Mouse (Mus musculus): ENCODE results near the gene 3110082I17Rik.
"Not testable (repeated sequence)": the region's sequence is repeated elsewhere in the genome, so short reads cannot be mapped to it uniquely, and the experiment has no call there.

The 3110082I17Rik gene

DNA sequence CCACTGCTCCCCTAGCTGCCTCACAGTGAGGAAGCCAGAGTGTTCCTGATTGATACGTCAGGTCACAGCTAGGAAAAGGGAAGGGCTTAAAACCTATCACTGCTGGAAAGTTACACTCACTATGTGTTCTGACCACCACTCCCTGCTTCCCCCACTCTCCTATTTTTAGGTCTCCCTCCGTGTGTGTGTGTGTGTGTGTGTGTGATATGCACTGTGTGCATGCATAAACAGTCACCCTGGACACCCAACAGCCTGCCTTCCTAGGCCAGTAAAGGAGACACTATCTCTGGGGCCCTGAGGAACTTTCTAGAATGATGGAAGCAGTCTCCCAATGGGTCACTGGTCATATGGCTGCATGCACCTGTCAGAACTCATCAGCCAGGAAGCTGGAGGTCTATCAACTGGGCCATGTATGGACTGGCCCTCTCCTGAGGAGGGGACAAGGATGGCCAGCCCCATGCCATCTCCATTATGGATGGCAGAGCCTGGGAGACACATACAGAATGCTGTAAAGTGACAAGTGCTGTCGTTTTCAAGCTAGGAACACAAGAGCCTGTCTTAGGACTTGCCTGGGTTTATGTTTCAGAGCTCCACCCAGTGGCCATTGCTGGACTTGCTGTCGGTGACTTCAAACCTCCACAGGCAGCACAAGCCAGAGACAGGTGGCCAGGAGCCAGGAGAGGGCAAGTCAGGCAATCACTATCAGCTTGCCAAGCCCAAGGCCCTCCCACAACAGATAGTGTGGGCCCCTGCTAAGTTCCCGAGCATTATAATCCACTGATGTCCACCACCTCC, 62.2 kb downstream of the 3110082I17Rik start:
- in situ Hi-C loops (cut with MboI, MseI) = no loop called here

DNA sequence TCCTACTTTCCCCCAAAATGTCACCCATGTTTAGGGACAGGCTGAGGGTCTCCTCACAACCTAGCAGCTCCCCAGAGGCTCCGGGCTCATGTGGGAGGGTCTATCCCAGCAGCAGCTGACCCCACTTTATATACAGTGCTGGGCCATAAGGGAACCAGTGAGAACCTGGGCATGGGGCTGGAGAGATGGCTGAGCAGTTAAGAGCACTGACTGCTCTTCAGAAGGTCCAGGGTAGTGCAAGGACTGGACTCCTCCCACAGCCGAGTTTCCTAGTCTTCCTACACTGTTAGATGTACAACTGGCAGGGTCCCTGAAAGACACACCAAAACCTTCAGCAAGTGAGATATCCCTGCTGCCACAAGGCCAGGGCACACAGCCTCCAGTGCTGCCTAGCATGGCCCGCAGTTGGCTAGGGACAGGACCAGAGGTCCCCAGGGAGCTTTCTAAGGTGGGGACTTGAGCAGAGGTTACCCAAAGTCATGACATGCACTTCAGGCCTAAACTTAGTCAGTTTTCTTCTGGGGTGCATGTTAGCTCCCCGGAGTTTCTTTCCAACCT, 62.9 kb downstream of the 3110082I17Rik start:
- in situ Hi-C loops (cut with MboI, MseI) = no loop called here

DNA sequence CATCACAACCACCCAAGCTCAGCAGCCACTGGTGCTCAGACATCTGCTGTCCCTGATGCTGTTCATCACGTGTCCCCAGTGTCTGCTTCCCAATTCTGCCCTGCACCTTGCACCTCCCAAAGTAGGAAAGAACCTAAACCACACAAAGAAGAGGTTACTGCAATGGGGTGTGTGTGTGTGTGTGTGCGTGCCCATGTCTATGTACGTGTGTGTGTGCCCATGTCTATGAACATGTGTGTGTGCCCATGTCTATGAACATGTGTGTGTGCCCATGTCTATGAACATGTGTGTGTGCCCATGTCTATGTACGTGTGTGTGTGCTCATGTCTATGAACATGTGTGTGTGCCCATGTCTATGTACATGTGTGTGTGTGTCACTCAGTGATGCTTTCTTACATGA, 64.8 kb downstream of the 3110082I17Rik start:
- in situ Hi-C loops (cut with MboI, MseI) = no loop called here

DNA sequence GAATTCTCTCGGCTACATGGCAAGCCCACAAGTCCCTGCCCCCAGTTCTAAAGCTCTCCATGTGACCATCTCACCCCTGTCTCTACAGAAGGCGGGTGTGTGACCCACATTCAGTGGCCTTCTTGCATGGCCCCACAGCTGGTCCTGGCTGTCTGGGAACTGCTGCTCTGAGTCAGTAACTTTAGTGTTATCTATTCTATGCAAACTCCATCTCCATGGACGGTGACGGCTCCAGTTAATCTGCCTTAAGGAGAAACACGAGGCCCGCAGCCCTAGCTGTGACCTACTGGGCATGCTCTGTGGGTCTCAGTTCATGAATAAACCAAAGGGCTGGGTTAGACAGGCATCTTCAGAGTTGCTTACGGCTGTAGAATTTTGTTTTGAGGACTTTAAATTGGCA, 65.9 kb downstream of the 3110082I17Rik start:
- in situ Hi-C loops (cut with MboI, MseI) = no loop called here

DNA sequence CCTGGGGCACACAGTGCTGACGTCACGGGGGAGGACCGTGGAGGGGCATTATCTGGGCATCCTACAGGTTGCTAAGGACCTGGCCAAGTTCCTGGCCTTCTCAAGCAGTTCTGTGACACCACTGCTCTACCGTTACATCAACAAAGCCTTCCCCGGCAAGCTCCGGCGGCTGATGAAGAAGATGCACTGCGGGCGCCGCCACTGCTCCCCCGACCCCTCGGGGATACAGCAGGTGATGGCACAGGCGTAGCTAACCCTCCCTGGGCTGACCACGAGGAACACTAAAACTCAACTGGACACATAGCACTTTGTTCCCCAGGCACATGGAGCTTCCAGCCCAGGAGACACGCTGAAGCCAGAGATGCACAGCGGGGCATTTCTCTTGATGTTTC, 67.1 kb downstream of the 3110082I17Rik start:
- in situ Hi-C loops (cut with MboI, MseI) = no loop called here

DNA sequence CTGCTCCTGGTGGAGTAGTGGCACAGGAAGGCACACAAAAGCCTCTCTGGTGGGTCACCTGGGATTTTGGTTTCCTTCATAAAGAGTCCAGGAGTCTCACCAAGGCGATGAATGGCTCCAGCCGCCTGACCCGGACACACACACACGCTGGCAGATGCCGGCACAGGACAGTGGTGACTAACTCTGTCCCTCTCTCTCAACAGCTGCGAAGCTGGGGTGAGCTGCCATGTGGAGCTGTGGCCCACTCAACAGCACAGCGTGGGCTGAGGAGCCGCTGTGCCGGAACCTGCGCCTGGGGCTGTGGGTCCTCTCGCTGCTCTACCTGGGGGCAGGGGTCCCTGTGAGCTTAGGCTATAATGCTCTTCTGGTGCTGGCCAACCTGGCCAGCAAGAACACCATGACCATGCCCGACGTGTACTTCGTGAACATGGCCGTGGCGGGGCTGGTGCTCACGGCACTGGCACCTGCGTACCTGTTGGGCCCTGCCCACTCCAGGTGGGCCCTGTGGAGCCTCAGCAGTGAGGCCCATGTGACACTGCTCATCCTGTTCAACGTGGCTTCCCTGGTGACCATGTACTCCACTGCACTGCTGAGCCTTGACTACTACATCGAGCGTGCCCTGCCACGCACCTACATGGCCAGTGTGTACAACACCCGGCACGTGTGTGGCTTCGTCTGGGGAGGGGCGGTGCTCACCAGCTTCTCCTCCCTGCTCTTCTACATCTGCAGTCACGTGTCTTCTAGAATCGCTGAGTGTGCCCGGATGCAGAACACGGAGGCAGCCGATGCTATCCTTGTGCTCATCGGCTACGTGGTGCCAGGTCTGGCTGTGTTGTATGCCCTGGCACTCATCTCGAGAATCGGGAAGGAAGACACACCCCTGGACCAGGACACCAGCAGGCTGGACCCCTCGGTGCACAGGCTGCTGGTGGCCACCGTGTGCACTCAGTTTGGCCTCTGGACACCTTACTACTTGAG, 67.8 kb downstream of the 3110082I17Rik start:
- in situ Hi-C loops (cut with MboI, MseI) = no loop called here

DNA sequence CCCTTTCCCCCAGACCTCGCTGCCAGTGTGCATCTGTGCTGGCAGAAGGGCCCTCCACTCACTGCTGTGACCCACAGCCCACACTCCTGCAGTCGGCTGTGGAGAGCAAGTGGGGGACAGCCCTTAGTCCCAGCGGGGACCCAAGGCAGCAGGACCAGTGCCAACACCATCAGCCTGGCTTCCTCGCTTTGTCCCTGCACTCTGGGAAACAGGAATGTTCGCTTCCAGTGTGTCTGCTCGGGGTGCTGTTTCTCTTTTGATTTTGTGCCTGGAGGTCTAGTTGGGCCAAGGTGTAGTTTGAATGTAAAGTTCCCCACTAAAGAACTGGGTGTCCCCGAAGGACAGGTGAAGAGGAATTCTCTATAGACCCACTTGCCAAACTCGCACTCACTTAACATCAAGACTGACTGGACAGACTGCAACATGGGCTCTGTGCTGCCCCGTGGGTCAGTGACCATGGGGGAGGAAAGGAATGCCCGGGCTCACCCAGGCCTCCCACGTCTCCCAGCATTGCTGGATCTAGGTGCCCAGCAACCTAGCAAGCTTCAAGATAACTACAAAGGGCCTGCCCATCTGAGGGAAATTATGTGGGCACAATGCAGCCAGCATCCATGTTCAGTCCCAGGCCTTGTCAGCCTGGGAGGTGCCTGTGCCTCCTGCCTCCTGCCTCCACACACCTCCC, 68.9 kb downstream of the 3110082I17Rik start:
- in situ Hi-C loops (cut with MboI, MseI) = no loop called here

DNA sequence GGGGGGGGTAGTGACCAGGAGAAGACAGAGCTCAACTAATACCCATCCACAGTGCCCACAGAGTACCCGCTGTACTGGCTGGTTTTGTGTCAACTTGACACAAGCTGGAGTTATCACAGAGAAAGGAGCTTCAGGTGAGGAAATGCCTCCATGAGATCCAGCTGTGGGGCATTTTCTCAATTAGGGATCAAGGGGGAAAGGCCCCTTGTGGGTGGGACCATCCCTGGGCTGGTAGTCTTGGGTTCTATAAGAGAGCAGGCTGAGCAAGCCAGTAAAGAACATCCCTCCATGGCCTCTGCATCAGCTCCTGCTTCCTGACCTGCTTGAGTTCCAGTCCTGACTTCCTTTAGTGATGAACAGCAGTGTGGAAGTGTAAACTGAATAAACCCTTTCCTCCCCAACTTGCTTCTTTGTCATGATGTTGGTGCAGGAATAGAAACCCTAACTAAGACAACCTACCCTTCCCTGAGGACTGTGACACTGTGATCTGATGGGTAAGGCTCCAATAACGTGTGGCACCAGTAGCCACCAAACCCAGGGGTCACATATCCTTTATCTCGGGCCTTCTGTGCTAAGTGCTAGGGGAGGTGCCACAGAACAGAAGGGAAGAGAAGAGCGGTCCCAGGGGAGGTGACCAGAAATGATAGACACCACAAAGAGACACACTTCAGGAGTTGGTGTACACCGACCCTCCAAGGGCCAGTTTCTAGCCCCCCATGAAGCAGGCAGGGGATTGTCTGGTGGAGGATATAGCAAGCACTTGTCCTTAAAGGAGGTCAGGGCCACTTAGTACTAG, 69.8 kb downstream of the 3110082I17Rik start:
- in situ Hi-C loops (cut with MboI, MseI) = not testable (repeated sequence)

DNA sequence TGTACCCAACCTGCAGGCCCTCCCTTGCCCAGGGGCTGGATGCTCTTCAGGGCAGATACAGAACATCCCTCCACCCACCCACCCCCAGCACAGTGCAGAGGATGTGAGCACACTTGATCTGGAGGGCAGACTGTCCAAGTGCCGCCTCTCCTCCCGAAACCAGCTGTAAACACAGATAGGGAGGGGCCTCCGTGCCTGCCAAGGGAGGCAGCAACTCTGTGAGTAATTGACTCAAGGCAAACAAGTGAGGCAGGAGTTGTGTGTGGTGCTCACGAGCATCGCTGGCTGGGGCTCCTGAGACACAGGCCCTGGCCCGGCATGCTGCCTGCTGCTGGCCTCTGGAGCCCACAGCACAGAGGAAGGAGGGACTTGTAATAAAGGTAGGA, 70.7 kb downstream of the 3110082I17Rik start:
- in situ Hi-C loops (cut with MboI, MseI) = no loop called here

DNA sequence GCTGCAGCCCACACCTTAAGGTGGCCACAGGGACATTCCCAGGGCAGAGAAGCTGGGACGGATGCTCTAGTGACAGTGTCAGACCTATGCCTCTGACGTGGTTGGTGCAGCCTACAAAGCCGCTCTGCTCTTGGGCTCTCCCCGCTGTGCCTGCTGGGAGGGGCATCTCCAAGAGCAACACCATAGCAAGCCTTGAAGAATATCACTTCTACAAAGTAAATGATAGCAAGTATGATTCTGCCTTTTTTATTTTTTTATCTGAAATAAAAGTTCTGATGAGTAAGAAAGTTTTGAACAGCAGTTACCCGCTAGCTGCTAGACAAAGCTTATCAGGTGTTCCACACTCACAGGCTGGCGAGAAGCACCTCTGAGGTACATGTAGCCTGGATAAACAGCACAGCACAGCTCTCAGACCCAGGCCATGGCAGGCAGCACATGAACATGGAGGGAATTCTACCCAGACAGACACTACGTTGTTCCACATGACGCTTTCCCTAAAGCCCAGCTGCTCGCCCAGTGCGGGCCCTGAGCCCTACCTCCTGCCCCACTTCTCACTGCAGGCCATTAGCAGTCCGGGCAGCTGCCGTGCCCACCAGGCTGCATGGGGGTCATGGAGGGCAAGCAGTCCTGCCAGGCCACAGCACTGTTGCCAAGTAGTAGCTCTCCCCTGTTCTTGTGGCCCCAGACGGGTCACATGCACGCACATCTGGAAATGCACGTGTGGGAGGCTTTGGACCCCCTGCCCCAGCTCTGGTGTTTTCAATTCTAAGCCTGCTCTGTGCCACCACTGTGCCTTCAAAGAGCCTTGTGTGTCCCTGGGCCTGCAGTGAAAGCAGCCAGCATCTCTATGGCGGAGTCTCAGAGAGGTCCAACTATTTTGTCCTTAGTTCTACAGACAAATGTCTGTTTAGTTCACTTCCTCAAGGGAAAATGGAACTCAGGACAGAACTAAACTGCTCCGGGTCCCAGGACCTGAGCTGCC, 71.3 kb downstream of the 3110082I17Rik start:
- in situ Hi-C loops (cut with MboI, MseI) = no loop called here

DNA sequence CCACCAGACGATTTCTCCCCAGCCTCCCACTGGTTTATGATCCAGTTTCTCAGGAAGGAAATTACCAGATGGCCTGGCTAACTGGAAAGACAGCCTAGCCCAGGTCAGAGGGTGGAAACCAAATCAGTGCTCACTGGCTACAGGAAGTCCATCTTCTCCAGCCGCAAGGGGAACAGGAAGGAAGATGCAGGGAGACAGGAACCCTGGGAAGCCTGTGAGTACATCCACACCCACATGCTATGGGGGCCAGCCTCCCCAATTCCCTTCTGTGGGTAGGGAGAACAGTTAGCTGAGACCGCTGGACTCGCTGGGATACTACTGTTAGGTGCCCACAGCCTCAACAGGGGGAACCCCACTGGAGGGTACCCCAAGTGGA, 72.1 kb downstream of the 3110082I17Rik start:
- in situ Hi-C loops (cut with MboI, MseI) = no loop called here

DNA sequence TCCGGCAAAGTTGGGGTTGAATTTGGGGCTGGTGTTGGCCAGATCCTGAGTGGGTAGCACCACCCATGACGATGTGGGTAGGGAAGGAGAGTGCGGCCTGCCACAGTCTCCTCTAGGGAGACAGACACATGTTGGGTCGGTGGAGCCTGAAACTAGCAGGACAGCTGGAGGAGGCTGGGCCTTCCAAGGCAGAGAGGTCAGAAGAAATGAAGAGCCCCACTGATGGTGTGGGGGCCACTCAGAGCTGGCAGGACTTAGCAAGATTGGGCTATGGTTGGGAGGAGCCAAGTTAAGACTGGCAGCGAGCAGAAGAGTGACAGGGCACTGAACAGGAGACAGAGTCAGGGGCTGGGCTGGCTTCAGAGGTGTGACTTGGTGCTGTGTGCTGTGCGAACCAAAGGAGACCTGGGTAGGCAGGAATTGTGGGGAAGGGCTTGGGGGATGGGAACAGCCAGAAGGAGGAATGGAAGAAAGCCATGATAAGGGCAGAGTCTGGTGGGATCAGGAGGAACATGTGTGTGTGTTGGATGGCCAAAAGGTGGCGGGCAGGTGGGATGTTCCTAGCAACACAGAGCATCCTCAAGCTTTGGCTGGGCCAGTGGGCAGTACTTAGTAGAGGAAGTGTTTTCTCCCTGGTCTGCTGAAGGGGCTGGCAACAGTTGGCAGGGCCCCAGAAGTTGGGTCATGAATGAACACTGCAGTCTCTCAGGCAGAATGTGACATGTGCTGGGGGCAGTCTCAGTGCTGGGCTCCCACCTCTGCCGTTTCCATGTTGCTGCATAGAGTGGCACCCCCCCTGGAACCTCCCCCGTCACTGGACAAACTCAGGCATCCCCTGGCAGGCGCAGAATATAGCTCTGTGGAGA, 72.8 kb downstream of the 3110082I17Rik start:
- in situ Hi-C loops (cut with MboI, MseI) = no loop called here

DNA sequence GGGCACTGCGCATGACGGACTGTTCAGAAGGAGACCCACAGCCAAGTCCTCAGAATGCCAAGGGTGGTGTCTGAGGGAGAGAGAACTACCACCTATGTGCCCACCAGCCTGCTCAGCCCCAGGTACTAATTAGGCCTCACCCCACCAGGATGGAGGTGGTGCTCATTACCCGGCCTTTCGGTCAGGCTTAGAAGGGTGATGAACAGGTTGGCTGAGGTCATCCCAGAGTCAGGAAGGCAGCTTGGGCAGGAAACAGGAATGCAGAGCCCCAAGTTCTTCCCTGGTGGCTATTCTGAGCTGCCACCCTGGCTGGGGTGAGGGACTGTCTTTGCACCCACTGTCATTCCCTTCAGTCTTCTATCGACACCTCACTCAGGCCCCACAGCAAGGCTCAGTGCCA, 74.3 kb downstream of the 3110082I17Rik start:
- in situ Hi-C loops (cut with MboI, MseI) = no loop called here

DNA sequence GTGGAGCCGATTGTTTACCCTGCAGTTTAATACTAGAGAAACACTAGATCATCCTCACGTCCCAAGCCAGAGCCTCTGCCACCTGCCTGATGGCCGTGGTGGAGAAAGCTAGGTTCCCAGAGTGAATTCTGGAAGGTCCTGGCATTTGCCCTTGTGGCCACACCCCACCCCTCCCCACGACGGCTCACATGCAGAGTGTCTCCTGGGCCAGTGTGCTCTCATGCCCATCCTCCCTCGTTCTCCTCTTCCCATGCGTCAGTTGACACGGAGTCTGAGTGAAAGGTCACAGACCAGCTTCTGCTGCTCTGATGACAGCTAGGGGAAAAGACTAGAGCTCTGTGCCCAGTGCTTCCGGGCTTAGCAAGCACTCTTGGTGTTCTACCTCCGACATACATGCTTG, 75.8 kb downstream of the 3110082I17Rik start:
- in situ Hi-C loops (cut with MboI, MseI) = no loop called here

DNA sequence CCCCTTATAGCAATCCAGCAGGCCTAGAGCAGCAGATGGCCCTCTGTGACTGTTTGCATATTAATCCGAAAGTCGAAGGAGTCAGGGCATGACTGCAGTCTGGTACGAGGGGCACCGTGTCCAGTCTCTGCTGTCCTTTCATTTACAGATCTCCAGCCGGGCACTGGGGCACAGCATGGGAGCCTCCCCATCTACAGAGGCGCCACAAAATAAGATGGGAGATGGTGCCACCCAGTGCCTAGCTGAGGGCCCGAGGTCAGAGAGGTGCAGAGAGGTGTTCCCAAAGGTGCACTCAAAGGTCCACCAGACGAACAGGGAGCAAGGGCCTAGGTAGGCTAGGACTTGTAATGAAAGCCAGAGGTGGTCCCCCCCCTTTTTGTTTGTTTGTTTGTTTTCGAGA, 77.1 kb downstream of the 3110082I17Rik start:
- in situ Hi-C loops (cut with MboI, MseI) = no loop called here

DNA sequence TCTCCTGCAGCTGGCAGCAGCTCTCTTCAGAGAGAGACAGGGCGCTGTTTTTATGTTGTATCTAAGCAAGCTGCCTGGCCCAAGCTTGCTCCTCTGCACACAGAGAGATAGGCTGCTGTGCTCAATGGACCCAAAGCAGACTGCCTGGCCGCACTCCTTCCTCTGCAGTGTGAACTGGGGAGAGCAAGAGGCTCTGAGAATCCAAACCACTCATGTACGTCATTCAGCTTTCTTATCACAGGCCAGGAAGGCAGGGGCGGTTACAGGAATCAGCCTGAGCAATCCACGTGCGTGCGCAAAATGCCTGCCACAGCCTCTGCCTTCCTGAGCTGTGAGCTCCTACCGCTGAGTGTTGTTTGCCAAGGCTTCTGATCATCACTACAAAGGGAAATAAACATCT, 77.6 kb downstream of the 3110082I17Rik start:
- in situ Hi-C loops (cut with MboI, MseI) = no loop called here

DNA sequence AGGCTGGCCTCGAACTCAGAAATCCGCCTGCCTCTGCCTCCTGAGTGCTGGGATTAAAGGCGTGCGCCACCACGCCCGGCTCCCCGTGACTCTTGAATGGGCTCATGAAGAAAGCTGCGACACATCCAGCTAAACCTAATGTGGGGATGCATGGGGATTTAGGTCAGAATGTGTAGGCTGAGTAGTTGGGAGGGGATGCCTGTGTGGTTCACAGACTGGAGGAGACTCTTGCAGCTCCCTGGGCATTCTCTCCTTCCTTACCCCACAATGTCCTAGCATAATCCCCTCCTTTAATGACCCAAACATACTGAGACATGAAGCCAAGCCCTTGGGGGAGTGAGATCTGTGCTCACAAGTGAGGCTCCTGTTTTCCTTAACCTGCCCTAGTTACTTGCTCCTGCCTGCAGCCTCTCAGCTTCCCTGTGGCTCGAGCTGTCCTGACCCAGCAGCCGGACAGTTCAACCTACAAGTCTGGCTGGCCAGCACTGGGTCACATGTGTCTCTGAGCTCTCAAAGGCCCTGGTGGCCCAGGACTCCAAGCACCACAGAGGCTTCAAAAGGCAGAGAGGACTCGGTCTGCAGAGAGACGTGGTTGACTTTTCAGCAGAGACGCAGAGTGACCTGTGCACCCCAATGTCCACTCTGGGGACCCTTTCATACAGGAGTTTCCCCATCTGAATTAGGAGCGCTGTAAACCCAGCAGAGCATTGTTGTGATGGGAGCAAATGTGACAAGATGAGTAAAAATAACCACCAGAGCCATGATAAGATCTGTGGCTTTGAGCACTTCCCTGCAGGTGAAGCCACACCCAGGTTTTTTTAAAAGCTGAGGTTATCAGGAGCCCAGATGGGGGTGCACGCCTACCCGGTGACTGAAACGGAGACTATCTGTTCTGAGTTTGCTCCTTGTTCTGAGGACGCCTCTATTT, 78.5 kb downstream of the 3110082I17Rik start:
- in situ Hi-C loops (cut with MboI, MseI) = no loop called here

Data from T-helper 1 cell (primary cell).